Mouse (Mus musculus) MEL (cell line): ENCODE data around the gene Rpl36a.

Source experiments
- BHLHE40 ChIP-seq: IDR thresholded peaks from 2 replicates; pipeline ENCODE4 v1.6.1; 2012; ENCODE audit warnings: low read depth, mild to moderate bottlenecking, inconsistent platforms, low read length, improper control_type of control experiment, borderline replicate concordance
- CHD2 ChIP-seq: IDR thresholded peaks from 2 replicates; pipeline ENCODE4 v1.6.1; 2011; ENCODE audit warnings: low read length, improper control_type of control experiment
- CTCF ChIP-seq, 3 experiments: IDR thresholded peaks in 2 of 3; conservative IDR thresholded peaks in 1 of 3; 2 replicates each; pipeline ENCODE4 v1.5.1; 2011 to 2012; ENCODE audit warnings: low read length in 3 of 3, low read depth in 2 of 3, mild to moderate bottlenecking in 2 of 3, improper control_type of control experiment in 1 of 3, inconsistent platforms in 1 of 3, mixed read lengths in 1 of 3, moderate library complexity in 1 of 3; ENCODE audit not compliant: control insufficient read depth in 1 of 3, insufficient read depth in 1 of 3, poor library complexity in 1 of 3, severe bottlenecking in 1 of 3
- GATA1 ChIP-seq: IDR thresholded peaks from 2 replicates; pipeline ENCODE4 v1.6.1; 2011; ENCODE audit warnings: low read depth, low read length, improper control_type of control experiment
- MEF2A ChIP-seq: IDR thresholded peaks from 2 replicates; pipeline ENCODE4 v1.6.1; 2014; ENCODE audit warnings: low read depth, mild to moderate bottlenecking, inconsistent platforms, low read length, improper control_type of control experiment; ENCODE audit not compliant: poor library complexity, insufficient replicate concordance, severe bottlenecking; ENCODE audit errors: extremely low read depth
- POLR2A ChIP-seq, 2 experiments: IDR thresholded peaks; 2 replicates each; pipeline ENCODE4 v1.6.1; 2011 to 2012; ENCODE audit warnings: low read length in 2 of 2, mild to moderate bottlenecking in 2 of 2, control low read depth in 1 of 2, improper control_type of control experiment in 1 of 2, low read depth in 1 of 2, moderate library complexity in 1 of 2; ENCODE audit not compliant: control insufficient read depth in 1 of 2, insufficient read depth in 1 of 2, poor library complexity in 1 of 2
- RAD21 ChIP-seq: IDR thresholded peaks from 2 replicates; pipeline ENCODE4 v1.6.1; 2011; ENCODE audit warnings: mild to moderate bottlenecking, low read depth, low read length, improper control_type of control experiment
- RCOR1 ChIP-seq: IDR thresholded peaks from 2 replicates; pipeline ENCODE4 v1.6.1; 2012; ENCODE audit warnings: low read depth, mild to moderate bottlenecking, inconsistent platforms, low read length, improper control_type of control experiment
- USF1 ChIP-seq: IDR thresholded peaks from 2 replicates; pipeline ENCODE4 v1.6.1; 2014; ENCODE audit warnings: low read depth, mild to moderate bottlenecking, inconsistent platforms, low read length, improper control_type of control experiment, moderate library complexity
- ZNF384 ChIP-seq: IDR thresholded peaks from 2 replicates; pipeline ENCODE4 v1.6.1; 2012; ENCODE audit warnings: low read depth, mild to moderate bottlenecking, inconsistent platforms, low read length, improper control_type of control experiment

DNA sequence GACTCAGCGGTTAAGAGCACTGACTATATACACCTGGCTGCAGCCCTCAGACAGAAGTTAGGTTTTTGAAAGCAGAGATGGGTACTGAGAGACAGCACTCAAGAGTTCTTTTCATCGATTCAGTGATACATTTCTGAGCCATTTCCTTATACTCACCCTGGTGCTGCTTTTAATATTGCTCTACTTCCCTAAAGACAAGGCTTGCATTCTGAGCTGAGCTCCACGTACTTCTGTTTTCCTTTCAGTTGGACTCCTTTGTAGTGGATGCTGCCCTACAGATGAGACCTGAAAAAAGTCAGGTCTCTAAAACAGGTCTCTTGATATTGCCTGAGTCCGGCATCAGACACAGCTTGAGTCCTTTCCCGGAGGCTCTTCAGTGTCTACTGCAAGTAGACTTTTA, 47.3 kb downstream of the Rpl36a start:
- no peak for TF ChIP-seq CTCF (IDR thresholded peaks at IDR 0.05 in 2 of 3, conservative IDR thresholded peaks at IDR 0.05 in 1 of 3; ENCODE audit: control insufficient read depth in 1 of 3, insufficient read depth in 1 of 3, low read depth in 2 of 3, low read length in 3 of 3, poor library complexity in 1 of 3, severe bottlenecking in 1 of 3)
- TF ChIP-seq RAD21 = no peak
- TF ChIP-seq CHD2 = no peak
- no peak for TF ChIP-seq BHLHE40
- TF ChIP-seq GATA1 = no peak
- TF ChIP-seq POLR2A (IDR thresholded peaks at IDR 0.05; ENCODE audit: control insufficient read depth in 1 of 2, insufficient read depth in 1 of 2, low read depth in 1 of 2, low read length in 2 of 2, poor library complexity in 1 of 2) = no peak
- TF ChIP-seq ZNF384 = no peak
- no peak for TF ChIP-seq RCOR1
- no peak for TF ChIP-seq MEF2A
- no peak for TF ChIP-seq USF1
